Mouse (Mus musculus): ENCODE data around the gene Prr5.

DNA sequence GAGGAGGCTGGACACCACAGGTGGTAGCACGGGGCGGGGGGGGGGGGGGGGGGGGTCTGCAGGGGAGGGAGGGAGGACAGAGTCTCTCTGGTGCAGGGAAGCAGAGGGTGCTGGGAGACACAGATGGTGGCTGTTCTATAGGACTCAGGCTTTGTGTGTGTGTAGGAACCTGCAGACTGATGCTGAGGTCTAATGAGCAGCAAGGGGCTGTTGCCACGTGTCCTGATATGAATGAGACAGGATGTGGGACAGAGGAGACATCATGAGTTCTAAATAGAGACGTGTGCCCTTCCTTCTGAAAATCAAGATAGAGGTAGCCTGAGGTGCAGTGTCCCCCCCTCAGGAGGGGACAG lies 67.5 kb downstream of the Prr5 start:
- no peak for TF ChIP-seq CTCF (IDR thresholded peaks at IDR 0.05)
- no peak for TF ChIP-seq EP300 (IDR thresholded peaks at IDR 0.05)
